Mouse (Mus musculus): ENCODE results near the gene Lrp5. TPM values are rescaled to one million over a fixed set of nuclear protein-coding genes. Genes with fewer than 3 reads are reported as not detected.
"Not testable (repeated sequence)": the region's sequence is repeated elsewhere in the genome, so short reads cannot be mapped to it uniquely, and the experiment has no call there.

Lrp5 gene
- polyA plus RNA-seq, 1 experiment, result 3.1 TPM

DNA sequence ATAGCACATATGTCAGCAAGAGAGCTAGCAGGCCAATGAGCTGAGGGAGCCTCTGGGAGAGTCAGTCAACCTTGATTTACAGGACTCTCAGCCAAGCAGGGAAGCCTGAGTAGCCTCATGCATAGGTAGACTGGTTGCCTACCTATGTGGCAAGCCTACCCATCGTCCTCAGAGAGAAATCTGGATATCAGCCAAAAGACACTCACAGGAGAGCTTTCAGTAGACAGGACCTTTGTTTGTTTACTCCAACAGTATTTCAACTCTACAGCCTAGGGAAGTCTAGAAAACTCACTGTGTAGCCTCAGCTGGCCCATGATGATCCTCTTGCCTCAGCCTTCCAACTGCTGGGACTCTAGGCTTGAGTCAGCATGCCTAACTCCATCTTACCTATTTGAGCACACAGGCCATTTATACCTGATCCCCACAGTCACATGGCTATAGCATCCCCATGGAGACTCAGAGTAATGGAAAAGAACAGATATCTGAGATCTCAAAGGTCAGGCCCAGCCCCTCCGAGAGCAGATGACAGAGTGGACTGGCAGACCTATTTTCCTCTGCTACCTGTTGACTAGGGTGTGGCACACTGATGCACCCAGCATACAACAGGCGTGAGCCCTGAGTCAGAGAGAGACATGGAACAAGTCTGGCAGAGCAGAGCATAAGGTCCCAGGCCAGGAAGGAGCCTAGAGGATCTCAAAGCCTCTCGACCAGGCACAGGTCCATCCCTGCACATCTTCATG is 73.7 kb downstream of the Lrp5 start:
- TF ChIP-seq CTCF (IDR thresholded peaks at IDR 0.05; ENCODE audit: extremely low read depth, insufficient read depth, low read length) (no peak), POLR2A (IDR thresholded peaks at IDR 0.05; ENCODE audit: extremely low read depth, insufficient read depth, low read length) (no peak)

DNA sequence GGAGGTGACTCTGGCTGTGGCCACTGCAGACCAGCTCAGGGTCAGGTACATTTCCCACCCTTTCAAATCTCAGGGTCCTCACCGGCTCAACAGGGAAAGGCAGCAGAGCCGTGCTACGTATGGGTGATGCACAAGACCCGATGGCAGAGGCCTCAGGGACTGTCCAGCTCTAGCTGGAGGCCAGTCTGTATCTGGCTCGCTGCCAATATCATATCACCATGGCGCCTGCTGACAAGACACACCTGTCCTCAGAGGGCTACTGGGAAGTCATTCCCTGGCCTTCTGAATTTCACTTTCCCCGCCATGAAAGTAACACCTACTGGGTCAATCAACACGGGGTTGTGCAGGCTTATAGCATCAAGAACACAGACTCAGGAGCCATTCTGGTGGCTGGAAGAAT is 74.6 kb downstream of the Lrp5 start:
- no peak overlapping the region for H3K4me3 ChIP-seq (ENCODE audit: insufficient read depth, low read length)
- TF ChIP-seq POLR2A (IDR thresholded peaks at IDR 0.05; ENCODE audit: extremely low read depth, insufficient read depth, low read length) (no peak), CTCF (IDR thresholded peaks at IDR 0.05; ENCODE audit: extremely low read depth, insufficient read depth, low read length) (no peak)
- H3K27ac ChIP-seq (ENCODE audit: insufficient read depth, low read length), result no peak overlapping the region
- H3K4me1 ChIP-seq (ENCODE audit: control insufficient read depth, insufficient read depth, low read length), result no peaks in the 10 kb centered on the region

More for the DNA sequence above, 73.7 kb downstream of the Lrp5 start:
- Histone ChIP-seq H3K27ac (ENCODE audit: insufficient read depth, low read length) (no peak overlapping the region), H3K4me1 (ENCODE audit: control insufficient read depth, insufficient read depth, low read length) (no peaks in the 10 kb centered on the region), H3K4me3 (ENCODE audit: insufficient read depth, low read length) (no peak overlapping the region)

DNA sequence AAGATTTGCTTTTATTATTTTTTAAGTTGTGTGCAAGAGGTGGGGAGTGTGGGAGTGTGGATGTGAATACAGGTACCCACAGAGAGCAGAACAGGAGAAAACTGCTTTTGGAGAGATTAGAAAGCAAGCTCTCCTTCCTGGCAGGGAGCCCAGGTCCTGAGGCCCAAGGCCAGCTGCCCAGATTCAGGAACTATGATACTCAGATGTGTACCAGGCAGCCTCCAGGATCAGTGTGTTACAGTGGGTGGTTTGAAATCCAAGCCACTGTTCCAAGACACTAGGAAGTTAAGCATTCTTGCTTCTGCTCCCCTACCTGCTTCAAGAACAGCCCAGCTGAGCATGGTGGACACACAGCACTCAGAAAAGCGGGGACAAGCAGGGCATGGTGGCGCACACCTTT is 75.5 kb downstream of the Lrp5 start:
- Histone ChIP-seq H3K27ac (ENCODE audit: insufficient read depth, low read length) (no peak overlapping the region), H3K4me3 (ENCODE audit: insufficient read depth, low read length) (no peak overlapping the region), H3K4me1 (ENCODE audit: control insufficient read depth, insufficient read depth, low read length) (no peaks in the 10 kb centered on the region)
- TF ChIP-seq CTCF (IDR thresholded peaks at IDR 0.05; ENCODE audit: extremely low read depth, insufficient read depth, low read length) (no peak), POLR2A (IDR thresholded peaks at IDR 0.05; ENCODE audit: extremely low read depth, insufficient read depth, low read length) (no peak)

DNA sequence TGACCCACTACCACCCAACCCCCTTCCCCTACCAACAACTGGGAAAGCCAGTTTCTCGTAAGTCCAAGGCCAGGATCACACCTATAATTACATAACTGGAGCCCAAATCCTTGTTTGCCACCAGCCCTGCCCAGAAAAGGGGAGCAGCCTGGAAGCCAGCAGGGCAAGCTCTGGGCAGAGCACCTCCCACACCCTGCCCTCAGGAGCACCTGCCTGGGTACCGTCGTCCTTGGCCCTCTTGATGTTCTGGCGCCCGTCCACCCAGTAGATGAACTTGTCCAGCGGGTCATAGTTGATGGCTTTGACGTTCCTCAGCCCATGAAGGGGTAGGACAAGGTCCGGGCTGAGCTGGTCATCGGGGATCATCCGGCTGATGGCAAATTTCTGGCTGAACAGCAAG is 76.5 kb downstream of the Lrp5 start:
- TF ChIP-seq CTCF (IDR thresholded peaks at IDR 0.05; ENCODE audit: extremely low read depth, insufficient read depth, low read length) (no peak), POLR2A (IDR thresholded peaks at IDR 0.05; ENCODE audit: extremely low read depth, insufficient read depth, low read length) (no peak)
- Histone ChIP-seq H3K27ac (ENCODE audit: insufficient read depth, low read length) (no peak overlapping the region), H3K4me3 (ENCODE audit: insufficient read depth, low read length) (no peak overlapping the region), H3K4me1 (ENCODE audit: control insufficient read depth, insufficient read depth, low read length) (no peaks in the 10 kb centered on the region)

DNA sequence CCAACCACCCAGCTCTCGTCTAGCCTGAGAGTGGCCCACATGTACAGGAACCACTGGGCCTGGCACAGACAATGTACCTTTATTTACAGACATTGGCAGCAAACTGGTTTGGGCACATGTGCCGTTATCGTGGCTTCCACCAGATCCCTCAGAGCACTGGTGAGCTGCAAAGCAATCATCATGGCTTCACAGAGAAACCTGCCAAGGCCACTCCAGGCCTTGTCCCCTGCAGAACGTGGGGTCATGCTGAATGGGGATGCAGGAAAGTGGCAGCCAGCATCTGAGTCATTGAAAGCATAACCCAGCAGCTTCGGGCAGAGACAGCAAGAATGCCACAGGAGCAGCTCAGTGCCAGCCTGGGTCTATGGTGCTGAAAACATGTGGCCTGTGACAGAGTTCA is 92.0 kb downstream of the Lrp5 start:
- TF ChIP-seq POLR2A (IDR thresholded peaks at IDR 0.05; ENCODE audit: extremely low read depth, insufficient read depth, low read length) (no peak), CTCF (IDR thresholded peaks at IDR 0.05; ENCODE audit: extremely low read depth, insufficient read depth, low read length) (no peak)
- H3K4me3 ChIP-seq (ENCODE audit: insufficient read depth, low read length), result no peak overlapping the region
- H3K27ac ChIP-seq (ENCODE audit: insufficient read depth, low read length), result no peak overlapping the region
- H3K4me1 ChIP-seq (ENCODE audit: control insufficient read depth, insufficient read depth, low read length), result no peaks in the 10 kb centered on the region

DNA sequence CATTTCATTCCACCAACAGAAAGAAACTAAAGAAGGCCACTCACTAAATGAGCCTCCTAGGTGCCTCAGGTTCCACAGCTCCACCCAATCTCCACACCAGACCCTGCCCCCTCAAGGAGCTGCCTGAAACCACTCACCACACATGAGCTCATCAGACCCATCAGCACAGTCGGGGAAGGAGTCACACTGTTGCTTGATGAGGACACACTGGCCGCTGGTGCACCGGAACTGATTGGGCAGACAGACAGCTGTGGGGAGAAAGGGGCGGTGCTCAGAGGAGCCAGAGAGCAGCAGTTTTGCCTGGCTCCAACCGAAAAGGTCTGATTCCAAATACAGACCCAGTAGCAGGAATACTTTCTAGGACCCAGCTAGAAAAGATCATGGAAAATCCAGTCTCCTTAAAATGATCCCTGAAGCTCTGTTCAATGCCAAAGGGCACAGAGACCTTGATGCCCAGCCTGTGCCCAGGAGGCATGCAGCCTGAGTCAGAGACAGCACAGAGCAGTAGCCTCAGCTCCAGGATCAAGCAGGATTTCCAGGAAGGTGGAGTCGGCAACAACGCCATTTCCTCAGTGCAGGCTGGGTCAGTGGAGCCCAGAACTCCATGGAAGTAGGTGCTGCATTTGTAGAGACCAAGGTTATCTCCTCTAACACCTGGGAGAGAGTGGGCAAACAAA is 92.8 kb downstream of the Lrp5 start:
- no peak overlapping the region for H3K4me3 ChIP-seq (ENCODE audit: insufficient read depth, low read length)
- H3K4me1 ChIP-seq (ENCODE audit: control insufficient read depth, insufficient read depth, low read length), result no peaks in the 10 kb centered on the region
- no peak for TF ChIP-seq CTCF (IDR thresholded peaks at IDR 0.05; ENCODE audit: extremely low read depth, insufficient read depth, low read length)
- TF ChIP-seq POLR2A (IDR thresholded peaks at IDR 0.05; ENCODE audit: extremely low read depth, insufficient read depth, low read length), result no peak
- no peak overlapping the region for H3K27ac ChIP-seq (ENCODE audit: insufficient read depth, low read length)

DNA sequence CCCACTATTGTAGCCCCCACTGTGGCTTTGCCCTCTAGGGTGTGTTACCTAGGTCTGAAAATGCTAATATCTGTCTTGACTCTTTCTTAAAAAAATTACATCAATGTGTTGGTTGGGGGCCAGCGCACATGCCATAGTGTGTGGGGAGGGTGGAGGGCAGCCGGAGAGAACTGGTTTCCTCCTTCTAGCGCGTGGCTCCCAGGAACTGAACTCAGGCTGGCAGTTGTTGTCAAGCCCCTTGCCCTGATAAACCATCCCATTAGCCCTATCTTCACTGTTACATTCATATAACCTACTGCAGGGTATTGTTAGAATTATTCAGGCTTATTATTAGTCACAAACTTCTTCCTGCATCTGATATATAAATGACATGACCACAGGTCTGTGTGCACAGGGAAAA is 96.4 kb downstream of the Lrp5 start:
- Histone ChIP-seq H3K27ac (ENCODE audit: insufficient read depth, low read length) (no peak overlapping the region), H3K4me3 (ENCODE audit: insufficient read depth, low read length) (no peak overlapping the region), H3K4me1 (ENCODE audit: control insufficient read depth, insufficient read depth, low read length) (no peaks in the 10 kb centered on the region)
- TF ChIP-seq CTCF (IDR thresholded peaks at IDR 0.05; ENCODE audit: extremely low read depth, insufficient read depth, low read length) (no peak), POLR2A (IDR thresholded peaks at IDR 0.05; ENCODE audit: extremely low read depth, insufficient read depth, low read length) (no peak)

DNA sequence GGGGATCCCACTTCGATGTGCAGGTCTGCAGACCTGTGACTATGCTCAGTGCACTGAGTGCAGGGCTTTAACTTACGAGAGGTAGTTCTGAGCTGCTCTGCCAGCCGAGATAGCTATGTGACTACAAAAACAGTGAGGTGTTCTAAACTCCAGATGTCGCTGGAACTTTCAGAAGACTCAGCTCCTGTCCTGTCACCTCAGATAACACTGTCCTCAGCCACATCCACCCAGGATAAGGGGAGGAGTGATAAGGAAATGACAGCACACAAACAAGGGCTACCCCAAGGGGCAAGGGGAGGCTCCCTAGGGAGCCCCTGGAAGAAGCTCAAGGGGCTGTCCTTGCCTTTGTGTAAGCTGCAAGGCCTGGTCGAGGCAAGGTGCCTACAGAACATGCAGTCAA is 96.8 kb downstream of the Lrp5 start:
- Histone ChIP-seq H3K4me3 (ENCODE audit: insufficient read depth, low read length) (no peak overlapping the region), H3K4me1 (ENCODE audit: control insufficient read depth, insufficient read depth, low read length) (no peaks in the 10 kb centered on the region), H3K27ac (ENCODE audit: insufficient read depth, low read length) (no peak overlapping the region)
- no peak for TF ChIP-seq CTCF (IDR thresholded peaks at IDR 0.05; ENCODE audit: extremely low read depth, insufficient read depth, low read length)
- TF ChIP-seq POLR2A (IDR thresholded peaks at IDR 0.05; ENCODE audit: extremely low read depth, insufficient read depth, low read length), result no peak

DNA sequence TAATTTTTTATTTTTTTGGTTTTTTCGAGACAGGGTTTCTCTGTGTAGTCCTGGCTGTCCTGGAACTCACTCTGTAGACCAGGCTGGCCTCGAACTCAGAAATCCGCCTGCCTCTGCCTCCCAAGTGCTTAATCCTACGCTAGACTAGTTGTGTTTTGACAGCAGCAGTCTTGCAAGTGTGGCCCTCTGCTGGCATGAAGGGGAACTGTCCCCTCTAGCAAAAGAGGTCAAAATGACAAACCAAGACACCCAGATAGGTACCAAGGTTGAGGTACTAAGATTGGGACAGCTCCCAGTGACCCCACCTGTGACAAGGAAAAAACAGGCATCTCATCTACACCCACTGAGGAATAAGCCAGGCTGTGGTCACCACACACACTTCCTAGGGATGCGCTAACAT is 98.6 kb downstream of the Lrp5 start:
- TF ChIP-seq CTCF (IDR thresholded peaks at IDR 0.05; ENCODE audit: extremely low read depth, insufficient read depth, low read length), result peak; percentile 18; the same call in 1 of the 2 replicates
- not testable (repeated sequence) for H3K27ac ChIP-seq (ENCODE audit: insufficient read depth, low read length); H3K4me1 ChIP-seq (ENCODE audit: control insufficient read depth, insufficient read depth, low read length); H3K4me3 ChIP-seq (ENCODE audit: insufficient read depth, low read length)

DNA sequence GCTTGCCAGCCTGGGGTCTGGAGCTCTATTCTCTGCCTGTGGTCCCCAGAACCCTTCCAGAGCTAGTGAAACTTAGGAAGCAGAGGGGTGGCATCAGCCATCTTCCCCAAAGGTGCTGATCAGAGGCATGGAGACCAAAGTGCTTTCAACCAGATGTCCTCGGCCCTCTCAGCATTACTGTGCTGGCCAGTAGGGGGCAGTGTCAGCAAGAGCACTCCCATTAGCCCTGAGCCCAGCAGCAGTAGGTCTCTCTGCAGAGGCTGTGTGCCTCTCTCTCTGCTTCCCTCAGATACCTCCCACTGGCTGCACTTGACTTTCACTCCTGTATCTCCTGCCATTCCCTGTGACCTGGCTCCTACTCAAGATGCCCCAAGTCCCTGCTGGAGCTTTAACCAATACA is 99.8 kb downstream of the Lrp5 start:
- H3K27ac ChIP-seq (ENCODE audit: insufficient read depth, low read length), result no peak overlapping the region
- no peak overlapping the region for H3K4me3 ChIP-seq (ENCODE audit: insufficient read depth, low read length)
- H3K4me1 ChIP-seq (ENCODE audit: control insufficient read depth, insufficient read depth, low read length), result no peaks in the 10 kb centered on the region
- TF ChIP-seq CTCF (IDR thresholded peaks at IDR 0.05; ENCODE audit: extremely low read depth, insufficient read depth, low read length), result peak; percentile 69
- no peak for TF ChIP-seq POLR2A (IDR thresholded peaks at IDR 0.05; ENCODE audit: extremely low read depth, insufficient read depth, low read length)
